Mouse (Mus musculus) brain, embryonic 14.5 days (tissue): ENCODE data around the gene Tiam2. TPM values are rescaled to one million over a fixed set of nuclear protein-coding genes. Genes with fewer than 3 reads are reported as not detected.

Experiments
- DNase-seq: peaks from one replicate; pipeline ENCODE4 v3.0.0-alpha.2; 2011; ENCODE audit warnings: low read depth
- CTCF ChIP-seq: fragments of 200-500 bp; IDR thresholded peaks from 2 replicates; pipeline ENCODE4 v1.5.1; 2012; ENCODE audit warnings: inconsistent platforms, mild to moderate bottlenecking, moderate library complexity, borderline replicate concordance; ENCODE audit not compliant: insufficient read depth, insufficient read length; ENCODE audit errors: extremely low read depth
- POLR2A ChIP-seq: fragments of 200-500 bp; IDR thresholded peaks from 2 replicates; pipeline ENCODE4 v1.6.1; 2012; ENCODE audit warnings: mild to moderate bottlenecking, inconsistent platforms, borderline replicate concordance; ENCODE audit not compliant: poor library complexity, insufficient read depth, insufficient read length, severe bottlenecking; ENCODE audit errors: extremely low read depth
- polyA plus RNA-seq: library from polyadenylated mRNA; depleted of rRNA; stranded (reverse); fragments of >200 nt; gene quantifications from 2 replicates; pipeline ENCODE4 v1.2.3, GENCODE M21; 2012

Gene Tiam2
- polyA plus RNA-seq, 1 experiment, result 17.5 TPM

GRCm38 (mm10) chr17:3530549-3530948 is 204.2 kb downstream of the Tiam2 start:
- TF ChIP-seq CTCF (no peak), POLR2A (no peak)
- DNase-seq, result no peak

GRCm38 (mm10) chr17:3531641-3532040 is 205.3 kb downstream of the Tiam2 start:
- TF ChIP-seq POLR2A (no peak), CTCF (no peak)
- DNase-seq, result no peak

GRCm38 (mm10) chr17:3532254-3532653 is 205.9 kb downstream of the Tiam2 start, which contains the start of gene Cldn20:
TSS of gene Cldn20 (plus strand) at chr17:3532554.
- TF ChIP-seq CTCF (no peak), POLR2A (no peak)
- no peak for DNase-seq

GRCm38 (mm10) chr17:3533425-3533824 is 207.1 kb downstream of the Tiam2 start:
- peak; percentile 52; the same call in 1 of the 2 replicates for TF ChIP-seq CTCF
- TF ChIP-seq POLR2A, result no peak
- peak; percentile 67 for DNase-seq

- no peak for DNase-seq
- no peak for TF ChIP-seq CTCF
- TF ChIP-seq POLR2A, result no peak
These were observed 213.9 kb downstream of the Tiam2 start for GRCm38 (mm10) chr17:3540304-3540703.

- DNase-seq, result peak; percentile 15
- TF ChIP-seq CTCF (no peak), POLR2A (no peak)
These were observed 214.7 kb downstream of the Tiam2 start for GRCm38 (mm10) chr17:3541033-3541432.

- no peak for TF ChIP-seq POLR2A
- TF ChIP-seq CTCF, result no peak
- DNase-seq, result peak; percentile 70
These were observed 221.4 kb downstream of the Tiam2 start for GRCm38 (mm10) chr17:3547725-3548124.

GRCm38 (mm10) chr17:3556251-3556650 is 229.9 kb downstream of the Tiam2 start:
- TF ChIP-seq POLR2A (no peak), CTCF (no peak)
- no peak for DNase-seq

- TF ChIP-seq POLR2A, result peak; percentile 30; the same call in 1 of the 2 replicates
- no peak for TF ChIP-seq CTCF
- peak; percentile 100 for DNase-seq
These were observed 231.2 kb downstream of the Tiam2 start, which contains the start of gene Tfb1m for GRCm38 (mm10) chr17:3557331-3558311. TSS of gene Tfb1m (minus strand) at chr17:3557781.

GRCm38 (mm10) chr17:3558356-3558870 is 232.0 kb downstream of the Tiam2 start:
- TF ChIP-seq POLR2A (no peak), CTCF (no peak)
- DNase-seq, result peak; percentile 56

- peak; percentile 34 for DNase-seq
- TF ChIP-seq CTCF (no peak), POLR2A (no peak)
These were observed 234.2 kb downstream of the Tiam2 start for GRCm38 (mm10) chr17:3560534-3560933.
